Mouse (Mus musculus) testis, adult 2 months (tissue): ENCODE measurements at regions not wholly inside any gene's neighbourhood (a gene's known extent, or its start where the extent isn't known, plus 50 kb on each side); places are given as distances from the start of the nearest gene placed in this dataset.

Experiments used
- H3K27ac ChIP-seq: fragments of 200-500 bp; 2 replicates; pipeline ENCODE4 v1.5.1; 2012; ENCODE audit warnings: low read depth, low read length; ENCODE audit not compliant: control insufficient read depth, insufficient read depth
- H3K27me3 ChIP-seq: fragments of 200-500 bp; 2 replicates; pipeline ENCODE4 v1.6.1; 2012; ENCODE audit warnings: mild to moderate bottlenecking, low read length, moderate library complexity; ENCODE audit not compliant: control insufficient read depth, insufficient read depth
- H3K36me3 ChIP-seq: fragments of 200-500 bp; 2 replicates; pipeline ENCODE4 v1.6.1; 2012; ENCODE audit warnings: mild to moderate bottlenecking, low read length; ENCODE audit not compliant: control insufficient read depth, insufficient read depth
- H3K4me1 ChIP-seq: fragments of 200-500 bp; 2 replicates; pipeline ENCODE4 v1.6.1; 2012; ENCODE audit warnings: low read length; ENCODE audit not compliant: control insufficient read depth, insufficient read depth
- H3K4me3 ChIP-seq: fragments of 200-500 bp; 2 replicates; pipeline ENCODE4 v1.5.1; 2012; ENCODE audit warnings: low read depth, mild to moderate bottlenecking, low read length, moderate library complexity, mixed read lengths; ENCODE audit not compliant: control insufficient read depth
- CTCF ChIP-seq: fragments of 200-500 bp; IDR thresholded peaks from 2 replicates; pipeline ENCODE4 v1.5.1; 2012; ENCODE audit warnings: low read depth, mild to moderate bottlenecking, inconsistent platforms, low read length, moderate library complexity; ENCODE audit not compliant: control insufficient read depth, insufficient read depth, insufficient replicate concordance
- POLR2A ChIP-seq: fragments of 200-500 bp; IDR thresholded peaks from 2 replicates; pipeline ENCODE4 v1.6.1; 2012; ENCODE audit warnings: low read depth, mild to moderate bottlenecking, inconsistent platforms, low read length, moderate library complexity; ENCODE audit not compliant: control insufficient read depth

- no peaks in the 10 kb centered on the region for H3K4me1 ChIP-seq
- H3K27ac ChIP-seq = no peak overlapping the region
- TF ChIP-seq CTCF (no peak), POLR2A (no peak)
- H3K4me3 ChIP-seq = no peak overlapping the region
- no peaks in the 10 kb centered on the region for H3K27me3 ChIP-seq
- H3K36me3 ChIP-seq = no peaks in the 10 kb centered on the region
Measured at GRCm38 (mm10) chr17:4198001-4198400, 501.9 kb upstream of the Nox3 start.

DNA sequence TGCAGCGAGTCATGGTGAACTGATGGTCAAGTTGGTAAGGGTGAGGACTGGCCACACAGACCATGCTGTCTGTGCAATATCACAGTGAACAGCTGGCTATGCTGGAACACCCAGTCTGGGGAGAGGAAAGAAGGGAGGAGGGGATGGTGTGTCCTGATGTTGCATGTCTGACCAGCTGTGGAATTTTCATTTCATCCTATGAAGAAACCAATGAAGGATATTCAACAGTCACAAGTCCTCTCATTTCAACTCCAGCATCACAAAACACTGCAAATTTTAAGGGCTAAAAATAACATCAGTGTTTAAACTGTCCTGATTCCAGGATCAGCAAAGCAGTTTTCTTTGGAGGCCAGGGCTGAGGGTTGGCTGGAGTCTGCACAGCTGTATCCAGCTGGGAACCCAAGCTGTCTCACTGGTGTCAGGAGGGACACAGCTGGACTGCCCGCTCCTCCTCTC is 503.7 kb upstream of the Nox3 start:
- Histone ChIP-seq H3K4me3 (no peak overlapping the region), H3K27me3 (no peaks in the 10 kb centered on the region), H3K36me3 (no peaks in the 10 kb centered on the region), H3K4me1 (no peaks in the 10 kb centered on the region), H3K27ac (no peak overlapping the region)
- TF ChIP-seq CTCF (no peak), POLR2A (no peak)

DNA sequence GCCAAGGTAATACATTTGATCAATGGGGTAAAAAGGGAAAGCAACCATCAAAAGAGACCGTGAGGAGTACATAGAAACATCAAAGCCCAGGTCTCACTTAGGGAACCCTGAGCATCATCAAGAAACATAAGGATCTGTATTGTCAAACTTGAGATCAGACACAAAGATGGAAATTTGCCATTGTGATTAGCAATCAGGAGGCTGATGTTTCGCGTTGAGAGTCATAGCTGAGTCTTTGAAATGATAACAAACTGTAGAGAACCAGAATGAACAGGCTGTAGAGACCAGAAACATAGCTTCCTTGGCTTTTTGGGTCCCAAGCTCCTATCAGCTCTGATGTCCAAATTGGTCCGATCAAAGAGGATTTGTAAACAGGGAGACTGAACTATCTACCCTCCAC is 505.2 kb upstream of the Nox3 start:
- Histone ChIP-seq H3K27me3 (no peaks in the 10 kb centered on the region), H3K27ac (no peak overlapping the region), H3K4me3 (no peak overlapping the region), H3K4me1 (no peaks in the 10 kb centered on the region), H3K36me3 (no peaks in the 10 kb centered on the region)
- TF ChIP-seq CTCF = no peak
- TF ChIP-seq POLR2A = no peak

DNA sequence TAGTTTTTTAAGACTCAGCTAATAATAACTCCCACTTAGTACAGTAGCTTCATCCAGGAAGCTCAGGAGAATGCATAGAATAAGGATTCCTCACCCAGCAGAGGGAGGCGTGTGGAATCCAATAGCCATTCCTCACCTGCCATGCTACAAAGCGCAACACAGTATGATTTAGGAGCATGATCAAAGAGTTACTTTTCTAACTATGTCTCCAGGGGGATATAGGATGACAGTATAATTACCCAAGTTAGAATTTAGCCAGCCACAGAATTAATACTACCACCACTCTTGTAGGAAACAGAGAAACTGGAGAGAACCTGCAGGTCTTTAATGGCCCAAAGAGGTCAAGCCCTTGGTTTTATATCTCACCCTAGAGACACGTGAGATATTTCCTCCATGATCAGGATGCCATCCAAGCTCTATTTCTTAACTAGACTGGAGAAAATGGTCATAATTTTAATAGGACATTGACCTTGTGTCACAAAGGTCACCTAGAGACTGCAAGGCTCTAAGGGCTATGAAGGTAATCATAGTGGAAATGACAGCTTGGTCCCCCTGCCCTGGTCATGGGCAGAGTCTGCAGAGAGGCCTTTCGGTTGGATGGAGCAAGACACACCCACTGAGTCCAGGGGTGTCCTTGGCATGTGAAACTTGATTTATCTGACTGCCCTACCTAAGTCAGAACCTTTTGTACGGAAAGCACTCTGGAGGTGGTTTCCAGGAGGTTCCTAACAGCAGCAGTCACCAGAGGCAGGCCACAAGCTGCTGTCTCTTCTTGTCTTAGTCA is 512.3 kb upstream of the Nox3 start:
- TF ChIP-seq POLR2A = no peak
- Histone ChIP-seq H3K4me1 (no peaks in the 10 kb centered on the region), H3K27ac (no peak overlapping the region), H3K4me3 (no peak overlapping the region), H3K36me3 (no peaks in the 10 kb centered on the region), H3K27me3 (no peaks in the 10 kb centered on the region)

GRCm38 (mm10) chr17:4209650-4210049 is 513.6 kb upstream of the Nox3 start:
- Histone ChIP-seq H3K27ac (no peak overlapping the region), H3K4me1 (no peaks in the 10 kb centered on the region), H3K27me3 (no peaks in the 10 kb centered on the region), H3K4me3 (no peak overlapping the region), H3K36me3 (no peaks in the 10 kb centered on the region)
- no peak for TF ChIP-seq CTCF
- TF ChIP-seq POLR2A = no peak

- Histone ChIP-seq H3K27me3 (no peaks in the 10 kb centered on the region), H3K4me3 (no peak overlapping the region), H3K4me1 (no peaks in the 10 kb centered on the region), H3K27ac (no peak overlapping the region), H3K36me3 (no peaks in the 10 kb centered on the region)
- TF ChIP-seq POLR2A (no peak), CTCF (no peak)
Measured at GRCm38 (mm10) chr17:4212586-4212985, 516.5 kb upstream of the Nox3 start.

DNA sequence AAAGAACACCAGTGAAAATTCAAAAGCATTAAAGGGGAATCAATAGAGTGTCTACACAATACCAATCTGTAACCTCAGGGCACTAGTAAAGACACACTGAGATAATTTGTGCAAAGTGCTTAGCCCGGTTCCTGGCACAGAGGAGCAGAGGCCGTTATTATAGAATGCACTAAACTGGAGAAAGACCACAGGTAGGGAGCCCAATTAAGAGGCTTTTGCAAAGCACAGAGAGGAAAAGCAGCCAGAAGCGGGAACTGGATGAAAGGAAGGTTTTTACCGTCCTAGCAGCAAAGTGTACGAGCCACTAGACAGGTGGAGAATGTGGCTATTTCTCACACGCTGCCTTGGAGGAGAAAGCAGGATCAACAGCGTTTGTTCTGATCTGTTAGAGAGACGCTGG is 518.9 kb upstream of the Nox3 start:
- Histone ChIP-seq H3K36me3 (no peaks in the 10 kb centered on the region), H3K4me3 (no peak overlapping the region), H3K27me3 (no peaks in the 10 kb centered on the region), H3K4me1 (no peaks in the 10 kb centered on the region), H3K27ac (no peak overlapping the region)
- TF ChIP-seq CTCF = no peak
- TF ChIP-seq POLR2A = no peak
